ENCODE assay signal across 11 mouse cellular contexts in genomic region chr16:38304460-38305194, GRCm38 (mm10). TPM values are rescaled to one million over a fixed set of nuclear protein-coding genes. Genes with fewer than 3 reads are reported as not detected.
DNase-seq lines count a peak whose midpoint lies in the region; ATAC-seq lines count a peak whose summit lies in the region.
"Had no signal": no experiment of that assay in that cellular context is flagged by ENCODE, and none has a peak within 500 bp of the region (broad histone marks: within the 10 kb centered on the region; RNA-seq: fewer than 3 reads in every experiment).

No protein-coding gene starts in this region.

- H3K9me3 ChIP-seq in embryonic facial prominence, embryonic 13.5 days = no peaks in the 10 kb centered on the region
- no peaks in the 10 kb centered on the region for H3K9me3 ChIP-seq in embryonic facial prominence, embryonic 10.5 days
- no peaks in the 10 kb centered on the region for H3K9me3 ChIP-seq in lung, embryonic 15.5 days
- H3K9me3 ChIP-seq in midbrain, embryonic 11.5 days (ENCODE audit: control insufficient read depth, low read length) = no peaks in the 10 kb centered on the region

- no peak overlapping the region for H3K27ac ChIP-seq in embryonic facial prominence, embryonic 13.5 days
- H3K27ac ChIP-seq in embryonic facial prominence, embryonic 10.5 days (replicated peaks) = no peak overlapping the region
- H3K27ac ChIP-seq in lung, embryonic 15.5 days = no peak overlapping the region
- H3K27ac ChIP-seq in midbrain, embryonic 11.5 days (ENCODE audit: low read depth, low read length) = no peak overlapping the region

- no peak overlapping the region for H3K4me3 ChIP-seq in embryonic facial prominence, embryonic 13.5 days
- H3K4me3 ChIP-seq in embryonic facial prominence, embryonic 10.5 days = no peak overlapping the region
- no peak overlapping the region for H3K4me3 ChIP-seq in lung, embryonic 15.5 days
- no peak overlapping the region for H3K4me3 ChIP-seq in midbrain, embryonic 11.5 days (ENCODE audit: low read depth, low read length)

- 68% methylated on average over 17 of the region's 17 CpGs for WGBS in embryonic facial prominence, embryonic 13.5 days
- 80% methylated on average over 17 of the region's 17 CpGs for WGBS in embryonic facial prominence, embryonic 10.5 days
- 47% methylated on average over 17 of the region's 17 CpGs for WGBS in lung, embryonic 15.5 days
- 83% methylated on average over 17 of the region's 17 CpGs for WGBS in midbrain, embryonic 11.5 days

- no peak for ATAC-seq in embryonic facial prominence, embryonic 13.5 days (ENCODE audit: insufficient number of reproducible peaks, insufficient read depth, low FRiP score, low TSS enrichment, low read depth)
- ATAC-seq in lung, embryonic 15.5 days (ENCODE audit: borderline replicate concordance, extremely low read depth, low FRiP score, low TSS enrichment) = peak; percentile 74
- no peak for ATAC-seq in midbrain, embryonic 11.5 days (ENCODE audit: low FRiP score)

- no peaks in the 10 kb centered on the region for H3K36me3 ChIP-seq in embryonic facial prominence, embryonic 13.5 days
- H3K36me3 ChIP-seq in embryonic facial prominence, embryonic 10.5 days (replicated peaks) = no peaks in the 10 kb centered on the region
- no peaks in the 10 kb centered on the region for H3K36me3 ChIP-seq in lung, embryonic 15.5 days
- H3K36me3 ChIP-seq in midbrain, embryonic 11.5 days (ENCODE audit: control insufficient read depth, insufficient read depth, low read length) = no peaks in the 10 kb centered on the region

- no peaks in the 10 kb centered on the region for H3K27me3 ChIP-seq in embryonic facial prominence, embryonic 13.5 days
- H3K27me3 ChIP-seq in embryonic facial prominence, embryonic 10.5 days (replicated peaks; ENCODE audit: low read depth, poor library complexity, severe bottlenecking) = 0 out of 2 replicates have a peak, but pooled peaks cover 3% of the 10 kb centered on the region
- H3K27me3 ChIP-seq in lung, embryonic 15.5 days = no peaks in the 10 kb centered on the region
- H3K27me3 ChIP-seq in midbrain, embryonic 11.5 days (ENCODE audit: control insufficient read depth, insufficient read depth, low read length) = no peaks in the 10 kb centered on the region

- H3K4me2 ChIP-seq in embryonic facial prominence, embryonic 13.5 days = peak overlapping the region; percentile 18
- peak overlapping the region; percentile 42 for H3K4me2 ChIP-seq in lung, embryonic 15.5 days
- no peak overlapping the region for H3K4me2 ChIP-seq in midbrain, embryonic 11.5 days

- H3K9ac ChIP-seq in embryonic facial prominence, embryonic 13.5 days = no peak overlapping the region
- no peak overlapping the region for H3K9ac ChIP-seq in lung, embryonic 15.5 days
- H3K9ac ChIP-seq in midbrain, embryonic 11.5 days (ENCODE audit: low read length) = no peak overlapping the region

- intact Hi-C loops in heart, postnatal 10 days (cut with DNase I) = no loop called here

- no peak for DNase-seq in embryonic facial prominence, embryonic 10.5 days (ENCODE audit: low spot score)
- DNase-seq in ZHBTc4 (ENCODE audit: low read depth, low spot score) = peak; percentile 92
- DNase-seq in heart, postnatal 10 days = peak; percentile 18 to 46
- DNase-seq in midbrain, embryonic 11.5 days (ENCODE audit: low spot score, missing footprints) = no peak
- DNase-seq in frontal cortex, postnatal 14 days (ENCODE audit: low spot score in 2 of 2) = no peak
- DNase-seq in spleen, adult 12 weeks (ENCODE audit: low spot score) = no peak

- peaks cover 28% of the 10 kb centered on the region for H3K4me1 ChIP-seq in embryonic facial prominence, embryonic 13.5 days
- peaks cover 34% of the 10 kb centered on the region for H3K4me1 ChIP-seq in embryonic facial prominence, embryonic 10.5 days
- H3K4me1 ChIP-seq in lung, embryonic 15.5 days = peaks cover 14% of the 10 kb centered on the region
- peaks cover 10% of the 10 kb centered on the region; the same call in 1 of the 2 replicates for H3K4me1 ChIP-seq in midbrain, embryonic 11.5 days (ENCODE audit: control insufficient read depth, insufficient read depth, low read length)

RNA-seq across cellular contexts. Expression of gene Nr1i2, which starts 10.0 kb away (rescaled TPM):
- polyA plus RNA-seq in embryonic facial prominence, embryonic 13.5 days (2015; fragmentation: Nextera tagmentation; extraction: Ambion mirVana) = 0.10 TPM in 1 of 2 replicates, not detected in the other
- polyA plus RNA-seq in embryonic facial prominence, embryonic 10.5 days (2016; fragmentation: Nextera tagmentation; extraction: Ambion mirVana) = not detected in 2 replicates
- not detected for total RNA-seq in heart, postnatal 10 days (2021)
- 0.05 TPM in 1 of 2 replicates, not detected in the other for polyA plus RNA-seq in lung, embryonic 15.5 days (2015; fragmentation: Nextera tagmentation; extraction: Ambion mirVana)
- polyA plus RNA-seq in midbrain, embryonic 11.5 days (2014; fragmentation: Nextera tagmentation; extraction: Ambion mirVana) = not detected in 2 replicates
- total RNA-seq: left cerebral cortex, postnatal 10 days; neutrophil, adult 5-6 weeks had no signal
- polyA plus RNA-seq: embryonic facial prominence, embryonic 11.5 days had no signal

RNA-seq across cellular contexts. Expression of gene Maats1, which starts 37.3 kb away (rescaled TPM):
- polyA plus RNA-seq in embryonic facial prominence, embryonic 13.5 days (2015; fragmentation: Nextera tagmentation; extraction: Ambion mirVana) = 0.08 and 0.52 TPM in 2 replicates
- polyA plus RNA-seq in embryonic facial prominence, embryonic 10.5 days (2016; fragmentation: Nextera tagmentation; extraction: Ambion mirVana) = 0.17 and 0.19 TPM in 2 replicates
- total RNA-seq in heart, postnatal 10 days (2021) = not detected
- 0.65 and 0.69 TPM in 2 replicates for polyA plus RNA-seq in lung, embryonic 15.5 days (2015; fragmentation: Nextera tagmentation; extraction: Ambion mirVana)
- 0.32 and 0.60 TPM in 2 replicates for polyA plus RNA-seq in midbrain, embryonic 11.5 days (2014; fragmentation: Nextera tagmentation; extraction: Ambion mirVana)
- total RNA-seq: neutrophil, adult 5-6 weeks had no signal

RNA-seq across cellular contexts. Expression of gene Cox17, which starts 42.2 kb away (rescaled TPM):
- 104 and 105 TPM in 2 replicates for polyA plus RNA-seq in embryonic facial prominence, embryonic 13.5 days (2015; fragmentation: Nextera tagmentation; extraction: Ambion mirVana)
- 128 and 133 TPM in 2 replicates for polyA plus RNA-seq in embryonic facial prominence, embryonic 10.5 days (2016; fragmentation: Nextera tagmentation; extraction: Ambion mirVana)
- 100 to 1,000 TPM; 250 to 263 TPM for total RNA-seq in heart, postnatal 10 days (2021)
- 120 and 130 TPM in 2 replicates for polyA plus RNA-seq in lung, embryonic 15.5 days (2015; fragmentation: Nextera tagmentation; extraction: Ambion mirVana)
- 122 and 124 TPM in 2 replicates for polyA plus RNA-seq in midbrain, embryonic 11.5 days (2014; fragmentation: Nextera tagmentation; extraction: Ambion mirVana)

RNA-seq across cellular contexts. Expression of gene Gm21987, which starts 42.2 kb away (rescaled TPM):
- polyA plus RNA-seq in embryonic facial prominence, embryonic 13.5 days (2015; fragmentation: Nextera tagmentation; extraction: Ambion mirVana) = not detected in 2 replicates
- not detected in 2 replicates for polyA plus RNA-seq in embryonic facial prominence, embryonic 10.5 days (2016; fragmentation: Nextera tagmentation; extraction: Ambion mirVana)
- total RNA-seq in heart, postnatal 10 days (2021) = not detected
- not detected in 2 replicates for polyA plus RNA-seq in lung, embryonic 15.5 days (2015; fragmentation: Nextera tagmentation; extraction: Ambion mirVana)
- not detected in 2 replicates for polyA plus RNA-seq in midbrain, embryonic 11.5 days (2014; fragmentation: Nextera tagmentation; extraction: Ambion mirVana)
- total RNA-seq: left cerebral cortex, postnatal 10 days; neutrophil, adult 5-6 weeks had no signal

RNA-seq across cellular contexts. Expression of gene Popdc2, which starts 57.4 kb away (rescaled TPM):
- polyA plus RNA-seq in embryonic facial prominence, embryonic 13.5 days (2015; fragmentation: Nextera tagmentation; extraction: Ambion mirVana) = 1.6 and 2.1 TPM in 2 replicates
- polyA plus RNA-seq in embryonic facial prominence, embryonic 10.5 days (2016; fragmentation: Nextera tagmentation; extraction: Ambion mirVana) = 2.1 and 2.7 TPM in 2 replicates
- 100 to 1,000 TPM; 675 to 721 TPM for total RNA-seq in heart, postnatal 10 days (2021)
- 10.3 and 10.8 TPM in 2 replicates for polyA plus RNA-seq in lung, embryonic 15.5 days (2015; fragmentation: Nextera tagmentation; extraction: Ambion mirVana)
- 0.59 and 2.1 TPM in 2 replicates for polyA plus RNA-seq in midbrain, embryonic 11.5 days (2014; fragmentation: Nextera tagmentation; extraction: Ambion mirVana)

Comparison
In these comparisons a context has a peak if more than half of its experiments do, and no peak if none do; other contexts are left out.
1. DNase-seq: peak in ZHBTc4 (single experiment) and heart, postnatal 10 days (2 of 2); none in embryonic facial prominence, embryonic 10.5 days (single experiment), midbrain, embryonic 11.5 days (single experiment), frontal cortex, postnatal 14 days (0 of 2) and spleen, adult 12 weeks (single experiment).